8 mouse cellular contexts compared by ENCODE assay signal in genomic region chr2:24761923-24762445, GRCm38 (mm10). TPM values are rescaled to one million over a fixed set of nuclear protein-coding genes. Genes with fewer than 3 reads are reported as not detected.
A peak's percentile ranks its signal among the peaks of the same experiment; 100 is the strongest.
DNase-seq lines count a peak whose midpoint lies in the region; ATAC-seq lines count a peak whose summit lies in the region.

No protein-coding gene starts in this region.

- intact Hi-C loops in left cerebral cortex, postnatal 10 days (cut with DNase I) = no loop called here

- peak; percentile 93 for ATAC-seq in megakaryocyte-erythroid progenitor cell, adult 5-6 weeks (replicated peaks; ENCODE audit: low FRiP score, low TSS enrichment, poor library complexity, severe bottlenecking)
- no peak for ATAC-seq in erythroid progenitor cell, adult 5-6 weeks (replicated peaks; ENCODE audit: low FRiP score, poor library complexity, severe bottlenecking)

- DNase-seq in adrenal gland, postnatal 10 days = peak; percentile 79
- peak; percentile 83 to 88 for DNase-seq in cerebellum, postnatal 10 days
- DNase-seq in frontal cortex, postnatal 14 days (ENCODE audit: low spot score in 2 of 2) = peak; percentile 55 to 56
- DNase-seq in induced T-regulatory cell, adult 2 months (ENCODE audit: low read depth) = peak; percentile 66
- DNase-seq in left cerebral cortex, postnatal 10 days (ENCODE audit: extremely low spot score in 1 of 2, low spot score in 2 of 2) = peak; percentile 47 to 84
- DNase-seq in right cerebral cortex, postnatal 25 days = peak; percentile 78

RNA-seq across cellular contexts. Expression of gene Cacna1b, which starts 1.0 kb away (rescaled TPM):
- 1 to 10 TPM; 2.1 to 5.8 TPM for total RNA-seq in adrenal gland, postnatal 10 days (2021)
- 100 to 1,000 TPM; 123 to 128 TPM for total RNA-seq in left cerebral cortex, postnatal 10 days (2021)
- total RNA-seq in megakaryocyte-erythroid progenitor cell, adult 5-6 weeks (2014; fragmentation: Nextera tagmentation) = not detected in 2 replicates
- not detected in 2 replicates for total RNA-seq in megakaryocyte-erythroid progenitor cell, adult 5-6 weeks (2017)
- total RNA-seq in erythroid progenitor cell, adult 5-6 weeks (2015; ENCODE audit: low replicate concordance) = under 0.01 TPM in 1 of 2 replicates, not detected in the other
- 0.26 TPM in 1 of 2 replicates, not detected in the other for total RNA-seq in erythroid progenitor cell, adult 5-6 weeks (2017; ENCODE audit: low replicate concordance)

Comparison
In these comparisons a context has a peak if more than half of its experiments do, and no peak if none do; other contexts are left out.
1. RNA of gene Cacna1b, which starts 1.0 kb away (total RNA-seq): 123 to 128 TPM in left cerebral cortex, postnatal 10 days; 2.1 to 5.8 TPM in adrenal gland, postnatal 10 days, not detected in megakaryocyte-erythroid progenitor cell, adult 5-6 weeks and under 0.01 to 0.26 TPM in erythroid progenitor cell, adult 5-6 weeks; every median in the first group is over 10 times any median in the second.
2. Peak in every context shown above with its lines, with median percentiles within 50 percentile points of each other: DNase-seq.